7 mouse cellular contexts compared by ENCODE assay signal in the genomic region with DNA sequence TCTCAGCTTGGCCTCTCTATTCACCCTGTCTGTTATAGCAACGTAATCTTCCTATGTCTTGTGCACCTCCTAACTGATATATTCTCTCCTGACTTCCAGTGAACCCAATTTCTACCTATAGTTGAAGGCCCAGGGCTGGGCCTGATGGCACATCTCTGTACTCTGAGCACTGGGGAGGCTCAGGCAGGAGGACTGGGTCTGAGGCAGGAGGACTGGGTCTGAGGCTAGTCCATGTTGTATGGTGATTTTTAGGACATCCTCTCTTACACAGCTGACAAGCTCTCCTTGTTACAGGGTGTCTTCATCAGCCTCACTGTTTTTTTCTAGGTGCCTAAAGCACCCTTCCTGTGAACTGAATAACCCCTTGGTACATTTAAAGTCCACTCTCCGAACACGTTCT. TPM values are rescaled to one million over a fixed set of nuclear protein-coding genes. Genes with fewer than 3 reads are reported as not detected.
DNase-seq lines count a peak whose midpoint lies in the region; ATAC-seq and TF ChIP-seq lines count a peak whose summit lies in the region.

No protein-coding gene starts in this region.

- ATAC-seq in lung, embryonic 16.5 days (ENCODE audit: low read depth): peak; percentile 35
- peak; percentile 44 for ATAC-seq in forebrain, embryonic 13.5 days
- peak; percentile 32 for ATAC-seq in liver, embryonic 13.5 days (ENCODE audit: low read depth)
- peak; percentile 14; the same call in 1 of the 2 replicates for ATAC-seq in stomach, embryonic 16.5 days (ENCODE audit: insufficient read depth, low FRiP score)

- WGBS in lung, embryonic 16.5 days: 39% methylated on average over 3 of the region's 3 CpGs
- WGBS in lung, adult 2 months: 32% methylated on average over 3 of the region's 3 CpGs
- WGBS in forebrain, embryonic 13.5 days: 58% methylated on average over 3 of the region's 3 CpGs
- WGBS in liver, embryonic 13.5 days (ENCODE audit: insufficient replicate concordance): 38% methylated on average over 3 of the region's 3 CpGs
- 45% methylated on average over 3 of the region's 3 CpGs for WGBS in stomach, embryonic 16.5 days

- H3K36me3 ChIP-seq in lung, embryonic 16.5 days (ENCODE audit: control insufficient read depth, insufficient read depth, low read length): no peaks in the 10 kb centered on the region
- no peaks in the 10 kb centered on the region for H3K36me3 ChIP-seq in forebrain, embryonic 13.5 days (ENCODE audit: poor library complexity, severe bottlenecking)
- no peaks in the 10 kb centered on the region for H3K36me3 ChIP-seq in liver, embryonic 13.5 days
- no peaks in the 10 kb centered on the region for H3K36me3 ChIP-seq in stomach, embryonic 16.5 days (ENCODE audit: control insufficient read depth, insufficient read depth, low read length)

- H3K27me3 ChIP-seq in lung, embryonic 16.5 days (ENCODE audit: control insufficient read depth, insufficient read depth, low read depth, low read length): no peaks in the 10 kb centered on the region
- no peaks in the 10 kb centered on the region for H3K27me3 ChIP-seq in forebrain, embryonic 13.5 days
- H3K27me3 ChIP-seq in liver, embryonic 13.5 days: no peaks in the 10 kb centered on the region
- H3K27me3 ChIP-seq in stomach, embryonic 16.5 days (ENCODE audit: control insufficient read depth, insufficient read depth, low read length): no peaks in the 10 kb centered on the region

- no peaks in the 10 kb centered on the region for H3K9me3 ChIP-seq in lung, embryonic 16.5 days (ENCODE audit: control insufficient read depth, low read length)
- H3K9me3 ChIP-seq in forebrain, embryonic 13.5 days (replicated peaks): no peaks in the 10 kb centered on the region
- H3K9me3 ChIP-seq in liver, embryonic 13.5 days (replicated peaks): no peaks in the 10 kb centered on the region
- H3K9me3 ChIP-seq in stomach, embryonic 16.5 days (replicated peaks; ENCODE audit: control insufficient read depth, low read length): no peaks in the 10 kb centered on the region

- H3K4me2 ChIP-seq in lung, embryonic 16.5 days (ENCODE audit: low read depth, low read length): peak overlapping the region; percentile 47
- H3K4me2 ChIP-seq in forebrain, embryonic 13.5 days: peak overlapping the region; percentile 74
- peak overlapping the region; percentile 83 for H3K4me2 ChIP-seq in liver, embryonic 13.5 days
- peak overlapping the region; percentile 83; the same call in 1 of the 2 replicates for H3K4me2 ChIP-seq in stomach, embryonic 16.5 days (ENCODE audit: low read depth, low read length)

- peak overlapping the region; percentile 83 for H3K4me3 ChIP-seq in lung, embryonic 16.5 days (ENCODE audit: low read length)
- H3K4me3 ChIP-seq in lung, adult 2 months (replicated peaks; ENCODE audit: extremely low read depth, low read depth, low read length): no peak overlapping the region
- peak overlapping the region; percentile 86 for H3K4me3 ChIP-seq in forebrain, embryonic 13.5 days
- H3K4me3 ChIP-seq in liver, embryonic 13.5 days (replicated peaks): peak overlapping the region; percentile 93
- H3K4me3 ChIP-seq in stomach, embryonic 16.5 days (replicated peaks; ENCODE audit: low read length): peak overlapping the region; percentile 98

- DNase-seq in lung, adult 2 months: no peak
- DNase-seq in liver, embryonic 13.5 days: no peak
- no peak for DNase-seq in c-Kit-positive CD71-positive TER-119-positive erythroid progenitor cells, embryonic 14.5 days (ENCODE audit: low spot score)
- no peak for DNase-seq in ovary, postnatal 36 days (ENCODE audit: low spot score)

- H3K4me1 ChIP-seq in lung, embryonic 16.5 days (replicated peaks; ENCODE audit: control insufficient read depth, insufficient read depth, low read length): peaks cover 9% of the 10 kb centered on the region
- peaks cover 4% of the 10 kb centered on the region; the same call in 1 of the 2 replicates for H3K4me1 ChIP-seq in lung, adult 2 months (ENCODE audit: control insufficient read depth, insufficient read depth, low read length)
- peaks cover 19% of the 10 kb centered on the region for H3K4me1 ChIP-seq in forebrain, embryonic 13.5 days
- H3K4me1 ChIP-seq in liver, embryonic 13.5 days (replicated peaks): peaks cover 20% of the 10 kb centered on the region
- H3K4me1 ChIP-seq in stomach, embryonic 16.5 days (ENCODE audit: control insufficient read depth, insufficient read depth, low read length): peaks cover 5% of the 10 kb centered on the region

- TF ChIP-seq POLR2A in lung, adult 2 months (IDR thresholded peaks at IDR 0.05; ENCODE audit: borderline replicate concordance, extremely low read depth, low read depth, low read length): no peak

- peak overlapping the region; percentile 86 for H3K9ac ChIP-seq in lung, embryonic 16.5 days (ENCODE audit: low read length)
- H3K9ac ChIP-seq in forebrain, embryonic 13.5 days: peak overlapping the region; percentile 80; the same call in 1 of the 2 replicates
- H3K9ac ChIP-seq in liver, embryonic 13.5 days: peak overlapping the region; percentile 85; the same call in 1 of the 2 replicates
- peak overlapping the region; percentile 94 for H3K9ac ChIP-seq in stomach, embryonic 16.5 days (ENCODE audit: low read length)

- no peak for TF ChIP-seq CTCF in lung, adult 2 months (IDR thresholded peaks at IDR 0.05; ENCODE audit: insufficient read depth, low read length)

- no peak overlapping the region for H3K27ac ChIP-seq in lung, embryonic 16.5 days (ENCODE audit: low read length)
- H3K27ac ChIP-seq in forebrain, embryonic 13.5 days: no peak overlapping the region
- no peak overlapping the region for H3K27ac ChIP-seq in liver, embryonic 13.5 days
- no peak overlapping the region for H3K27ac ChIP-seq in stomach, embryonic 16.5 days (ENCODE audit: low read length)

RNA-seq across cellular contexts. Expression of a gene that starts 0.5 kb away (rescaled TPM):
- polyA plus RNA-seq in lung, embryonic 16.5 days (2015; fragmentation: Nextera tagmentation; extraction: Ambion mirVana): 12.1 and 12.6 TPM in 2 replicates
- 13.5 and 16.4 TPM in 2 replicates for polyA plus RNA-seq in lung, adult 2 months (2012; rRNA removed)
- 10.5 and 13.1 TPM in 2 replicates for polyA plus RNA-seq in forebrain, embryonic 13.5 days (2015; fragmentation: Nextera tagmentation; extraction: Ambion mirVana)
- 5.4 and 5.5 TPM in 2 replicates for polyA plus RNA-seq in liver, embryonic 13.5 days (2015; fragmentation: Nextera tagmentation; extraction: Ambion mirVana)
- 23.6 and 25.6 TPM in 2 replicates for polyA plus RNA-seq in stomach, embryonic 16.5 days (2015; fragmentation: Nextera tagmentation; extraction: Ambion mirVana)

RNA-seq across cellular contexts. Expression of a gene that starts 19.4 kb away (rescaled TPM):
- polyA plus RNA-seq in lung, embryonic 16.5 days (2015; fragmentation: Nextera tagmentation; extraction: Ambion mirVana): 124 and 131 TPM in 2 replicates
- polyA plus RNA-seq in lung, adult 2 months (2012; rRNA removed): 3.4 and 7.8 TPM in 2 replicates
- 145 and 158 TPM in 2 replicates for polyA plus RNA-seq in forebrain, embryonic 13.5 days (2015; fragmentation: Nextera tagmentation; extraction: Ambion mirVana)
- 76.1 and 91.2 TPM in 2 replicates for polyA plus RNA-seq in liver, embryonic 13.5 days (2015; fragmentation: Nextera tagmentation; extraction: Ambion mirVana)
- 122 and 134 TPM in 2 replicates for polyA plus RNA-seq in stomach, embryonic 16.5 days (2015; fragmentation: Nextera tagmentation; extraction: Ambion mirVana)
